Mouse (Mus musculus) embryonic facial prominence, embryonic 10.5 days (tissue): Measurements from ENCODE around the gene Acy3. TPM values are rescaled to one million over a fixed set of nuclear protein-coding genes. Genes with fewer than 3 reads are reported as not detected.
A peak's percentile ranks its signal among the peaks of the same experiment; 100 is the strongest.

Experiments used
- DNase-seq: peaks from one replicate; pipeline ENCODE4 v3.0.0-alpha.2; 2017; ENCODE audit warnings: low spot score
- H3K27ac ChIP-seq: fragments of 300-500 bp; sonication (generic); replicated peaks from 2 replicates; pipeline ENCODE4 v1.5.1; 2016; ENCODE audit warnings: mild to moderate bottlenecking
- H3K27me3 ChIP-seq: fragments of 300-500 bp; sonication (generic); replicated peaks from 2 replicates; pipeline ENCODE4 v1.6.1; 2016; ENCODE audit warnings: low read depth, mild to moderate bottlenecking; ENCODE audit not compliant: poor library complexity, severe bottlenecking
- H3K36me3 ChIP-seq: fragments of 300-500 bp; sonication (generic); replicated peaks from 2 replicates; pipeline ENCODE4 v1.6.1; 2016; ENCODE audit warnings: mild to moderate bottlenecking, moderate library complexity
- H3K4me1 ChIP-seq: fragments of 300-500 bp; sonication (generic); 2 replicates; pipeline ENCODE4 v1.6.1; 2016
- H3K4me3 ChIP-seq: fragments of 300-500 bp; sonication (generic); 2 replicates; pipeline ENCODE4 v1.5.1; 2016; ENCODE audit warnings: mild to moderate bottlenecking, moderate library complexity
- H3K9me3 ChIP-seq: fragments of 300-500 bp; sonication (generic); 2 replicates; pipeline ENCODE4 v1.6.1; 2016; ENCODE audit warnings: mild to moderate bottlenecking
- WGBS: fragments of 180-500 bp; shearing (Covaris S2); methylation state at CpG from one replicate; pipeline ENCODE4 v1.1.7; 2016; 5-methylcytosine and 5-hydroxymethylcytosine counted together
- polyA plus RNA-seq: library from polyadenylated mRNA; unstranded; fragments of >200 nt; fragmentation: Nextera tagmentation; extraction: Ambion mirVana; gene quantifications from 2 replicates; pipeline ENCODE4 v1.2.1, GENCODE M21; 2016

Acy3 gene
- polyA plus RNA-seq, 1 experiment from 2014 or later, result 3.2 TPM

DNA sequence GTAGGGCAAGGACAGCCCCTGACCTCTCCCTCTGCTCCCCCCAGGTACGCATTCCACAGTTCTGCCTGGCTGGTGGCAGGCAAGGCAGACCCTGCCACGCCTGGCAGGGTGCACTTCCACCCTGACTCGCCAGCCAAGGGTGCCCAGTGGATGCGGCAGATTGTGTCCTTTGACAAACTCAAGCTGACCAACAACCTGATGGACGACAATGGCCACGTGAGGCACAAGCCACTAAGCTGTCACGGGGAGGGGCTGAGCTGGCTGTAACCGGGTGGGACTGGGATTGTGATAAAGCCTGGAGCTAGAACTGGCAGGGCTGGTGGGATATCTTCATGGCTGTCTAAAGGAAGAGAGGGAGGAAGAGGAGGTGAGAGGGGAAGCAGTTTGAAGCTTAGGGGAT lies 10.9 kb downstream of the Acy3 start:
- no peak for DNase-seq
- Histone ChIP-seq H3K9me3 (no peaks in the 10 kb centered on the region), H3K36me3 (no peaks in the 10 kb centered on the region), H3K4me3 (no peak overlapping the region), H3K4me1 (peaks cover 62% of the 10 kb centered on the region), H3K27ac (no peak overlapping the region), H3K27me3 (peaks cover 13% of the 10 kb centered on the region; the same call in 1 of the 2 replicates)
- 65% methylated on average over 8 of the region's 8 CpGs for WGBS

DNA sequence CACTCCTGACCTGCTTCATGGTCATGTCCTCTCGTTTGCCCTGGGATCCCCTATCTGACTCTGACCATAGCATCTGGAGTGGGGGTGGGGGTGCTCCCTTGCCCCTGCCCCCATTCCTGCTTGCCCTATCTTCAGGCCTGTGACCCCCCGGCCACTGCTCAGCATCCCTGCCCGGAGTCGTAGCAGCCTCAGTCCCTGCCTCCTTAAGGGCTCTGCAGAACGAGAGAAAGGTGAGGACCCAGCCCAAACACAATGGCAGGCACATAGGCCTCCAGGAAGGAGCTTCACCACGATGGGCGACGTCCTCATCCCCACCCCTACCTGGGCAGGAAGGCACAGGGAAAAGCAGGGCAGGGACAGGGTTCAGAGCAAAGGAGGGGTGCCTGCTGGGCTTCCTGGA lies 12.0 kb downstream of the Acy3 start:
- Histone ChIP-seq H3K4me1 (peaks cover 55% of the 10 kb centered on the region), H3K4me3 (no peak overlapping the region), H3K36me3 (no peaks in the 10 kb centered on the region), H3K9me3 (no peaks in the 10 kb centered on the region), H3K27me3 (peaks cover 13% of the 10 kb centered on the region; the same call in 1 of the 2 replicates), H3K27ac (no peak overlapping the region)
- no peak for DNase-seq
- 71% methylated on average over 8 of the region's 8 CpGs for whole genome bisulfite sequencing

DNA sequence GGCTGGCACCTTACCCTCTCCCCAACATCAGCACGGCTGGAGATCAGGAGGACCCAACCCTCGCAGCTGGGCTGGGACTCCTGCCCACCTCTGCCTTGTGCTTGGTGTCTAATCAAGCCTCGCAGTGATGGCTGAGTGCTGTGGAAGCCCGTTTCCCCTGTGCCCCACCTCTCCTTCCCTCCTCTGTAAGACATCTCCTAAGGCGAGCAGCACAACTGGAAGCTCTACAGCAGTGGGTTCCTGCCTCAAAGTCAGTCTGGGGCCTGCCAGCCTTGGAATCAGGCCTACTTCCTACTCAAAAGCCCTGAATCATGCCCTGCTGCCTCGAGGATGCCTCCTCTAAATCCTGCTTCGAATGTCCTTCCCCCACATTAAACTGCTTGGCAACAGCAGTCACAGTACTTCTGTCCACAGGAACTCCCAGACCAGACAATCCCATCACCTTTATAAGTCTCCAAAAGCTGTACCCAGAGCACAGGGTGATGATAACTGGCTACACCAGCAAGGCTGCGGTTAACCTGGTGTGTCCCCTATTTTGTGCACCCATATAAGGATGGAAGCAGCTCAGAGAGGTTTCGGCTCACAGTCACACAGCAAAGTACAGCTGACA lies 12.9 kb downstream of the Acy3 start:
- Histone ChIP-seq H3K4me3 (peak overlapping the region; percentile 90), H3K27ac (no peak overlapping the region; the same call in 1 of the 2 replicates), H3K36me3 (0 out of 2 replicates have a peak, but pooled peaks cover 2% of the 10 kb centered on the region), H3K9me3 (no peaks in the 10 kb centered on the region), H3K4me1 (peaks cover 55% of the 10 kb centered on the region), H3K27me3 (peaks cover 13% of the 10 kb centered on the region; the same call in 1 of the 2 replicates)
- WGBS, result 87% methylated on average over 9 of the region's 9 CpGs
- DNase-seq, result no peak

DNA sequence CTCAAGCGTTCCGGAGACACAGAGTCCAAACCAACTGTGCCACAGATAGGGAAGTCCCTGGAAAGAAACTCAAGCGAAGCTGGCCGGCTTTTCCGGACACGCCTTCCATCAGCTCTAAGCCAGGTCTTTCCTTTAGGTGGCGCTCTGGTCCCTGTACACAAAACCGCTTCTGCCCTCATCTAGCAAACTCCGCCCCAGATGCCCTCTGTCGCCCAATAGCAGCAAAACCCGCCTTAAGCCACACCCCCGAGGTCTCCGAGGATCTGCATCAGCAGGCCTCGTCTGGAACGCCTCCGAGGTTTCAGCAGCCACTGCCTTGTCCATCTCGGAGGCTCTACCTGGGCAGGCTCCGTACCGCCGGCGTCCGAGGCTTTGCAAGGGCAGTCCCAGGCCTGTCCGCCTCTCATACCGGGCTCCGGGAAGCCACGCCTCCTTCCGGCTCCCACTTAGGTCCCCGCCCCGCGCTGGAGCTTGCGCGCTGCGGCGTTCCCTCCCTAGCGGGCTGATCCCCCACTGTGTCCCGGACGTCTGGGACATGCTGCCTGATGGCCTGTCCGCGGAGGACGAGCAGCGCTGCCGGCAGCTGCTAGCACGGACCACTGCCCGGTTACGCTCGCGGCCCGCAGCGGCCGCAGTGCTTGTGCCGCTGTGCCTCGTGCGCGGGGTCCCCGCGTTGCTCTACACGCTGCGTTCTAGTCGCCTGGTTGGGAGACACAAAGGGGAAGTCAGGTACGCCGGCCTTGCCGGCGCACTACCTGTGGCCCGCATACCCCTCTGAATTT lies 13.9 kb downstream of the Acy3 start, which contains the start of the genes Nudt8 and Gm49405:
Nudt8 (plus strand) TSS at position 462 of the 782 bp plus-strand sequence.
Gm49405 (plus strand) TSS at position 508 of the 782 bp plus-strand sequence.
- H3K27me3 ChIP-seq, result peaks cover 13% of the 10 kb centered on the region; the same call in 1 of the 2 replicates
- peaks cover 11% of the 10 kb centered on the region for H3K36me3 ChIP-seq
- no peaks in the 10 kb centered on the region for H3K9me3 ChIP-seq
- peaks cover 51% of the 10 kb centered on the region for H3K4me1 ChIP-seq
- peak; percentile 96 for DNase-seq
- H3K27ac ChIP-seq, result peak within 1 kb of the TSS; percentile 96
- peak within 1 kb of the TSS; percentile 90 for H3K4me3 ChIP-seq
- under 1% methylated on average over 64 of the region's 64 CpGs for WGBS

DNA sequence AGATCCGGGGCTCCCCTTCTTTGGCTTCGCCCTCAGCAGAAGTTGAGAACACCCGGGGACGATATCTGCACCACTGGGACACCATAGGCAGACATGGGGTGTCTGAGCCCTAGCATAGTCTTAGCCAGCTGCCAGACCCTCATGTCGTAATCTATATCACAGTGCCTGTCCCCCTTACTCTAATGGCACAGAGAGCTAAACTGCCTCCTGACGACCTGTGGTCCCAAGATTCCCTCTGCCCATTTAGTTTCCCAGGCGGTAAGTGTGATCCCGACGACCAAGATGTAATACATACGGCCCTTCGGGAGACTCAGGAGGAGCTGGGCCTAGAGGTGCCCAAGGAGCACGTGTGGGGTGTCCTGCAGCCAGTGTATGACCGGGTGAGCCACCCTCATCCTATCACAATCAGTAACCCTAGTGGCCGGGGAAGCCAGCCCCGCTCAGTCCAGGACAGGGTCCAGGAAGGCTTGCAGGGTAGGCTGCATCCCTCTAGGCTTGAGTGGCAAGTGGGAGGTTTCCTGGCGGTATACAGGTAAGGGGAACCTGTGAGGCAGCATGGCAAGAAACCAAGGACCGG lies 14.7 kb downstream of the Acy3 start:
- WGBS, result 20% methylated on average over 17 of the region's 17 CpGs
- Histone ChIP-seq H3K9me3 (no peaks in the 10 kb centered on the region), H3K4me3 (peak overlapping the region; percentile 90), H3K27me3 (peaks cover 13% of the 10 kb centered on the region; the same call in 1 of the 2 replicates), H3K27ac (peak overlapping the region; percentile 96), H3K4me1 (peaks cover 43% of the 10 kb centered on the region), H3K36me3 (peaks cover 17% of the 10 kb centered on the region)
- DNase-seq, result peak; percentile 55

DNA sequence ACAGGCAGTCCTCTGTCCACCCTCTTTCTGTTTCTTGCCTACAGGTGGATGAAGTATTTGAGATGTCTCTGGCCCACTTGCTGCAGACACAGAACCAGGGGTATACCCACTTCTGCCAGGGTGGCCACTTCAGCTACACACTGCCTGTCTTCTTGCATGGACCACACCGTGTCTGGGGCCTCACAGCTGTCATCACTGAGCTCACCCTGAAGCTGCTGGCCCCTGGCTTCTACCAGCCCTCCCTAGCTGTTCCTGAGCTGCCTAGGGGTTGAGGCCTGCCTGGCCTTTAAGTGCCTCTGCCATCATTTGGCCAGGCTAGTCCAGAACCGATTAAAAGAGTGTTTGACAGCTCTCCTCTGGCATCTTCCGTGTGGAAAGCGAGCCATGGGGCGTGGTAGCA lies 15.4 kb downstream of the Acy3 start:
- Histone ChIP-seq H3K4me1 (peaks cover 36% of the 10 kb centered on the region), H3K27ac (peak overlapping the region; percentile 15; the same call in 1 of the 2 replicates), H3K9me3 (no peaks in the 10 kb centered on the region), H3K36me3 (peaks cover 24% of the 10 kb centered on the region), H3K4me3 (peak overlapping the region; percentile 90), H3K27me3 (peaks cover 13% of the 10 kb centered on the region; the same call in 1 of the 2 replicates)
- DNase-seq, result no peak
- WGBS, result 87% methylated on average over 5 of the region's 5 CpGs

DNA sequence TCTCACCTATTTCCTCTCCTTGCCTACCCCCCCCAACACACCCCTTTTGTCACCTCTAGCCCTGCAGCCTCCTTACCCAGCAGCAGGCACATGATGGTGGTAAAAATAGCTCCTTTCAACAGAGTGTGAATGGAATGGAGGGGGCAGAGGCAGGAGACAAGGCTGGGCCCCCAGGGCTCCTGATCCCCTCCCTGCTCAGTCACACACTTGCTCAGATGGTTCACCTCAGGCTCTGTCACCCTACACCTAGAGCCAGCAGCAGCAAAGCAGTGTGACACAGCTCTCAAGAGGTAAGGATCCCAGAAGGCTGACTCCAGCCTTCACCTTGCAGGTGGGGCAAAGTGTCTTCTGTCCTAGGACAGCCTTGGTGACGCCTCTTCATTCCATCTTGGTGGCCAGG lies 16.7 kb downstream of the Acy3 start, which contains the start of gene Doc2g:
Doc2g (plus strand) TSS at position 202 of the 400 bp plus-strand sequence.
- 0 out of 2 replicates have a peak within 1 kb of the TSS, but pooled peaks have one; percentile 7 for H3K27ac ChIP-seq
- peaks cover 38% of the 10 kb centered on the region for H3K36me3 ChIP-seq
- peak within 1 kb of the TSS; percentile 90; the same call in 1 of the 2 replicates for H3K4me3 ChIP-seq
- 76% methylated on average over 1 of the region's 1 CpGs for WGBS
- peaks cover 12% of the 10 kb centered on the region; the same call in 1 of the 2 replicates for H3K27me3 ChIP-seq
- H3K4me1 ChIP-seq, result peaks cover 26% of the 10 kb centered on the region
- H3K9me3 ChIP-seq, result no peaks in the 10 kb centered on the region
- no peak for DNase-seq

DNA sequence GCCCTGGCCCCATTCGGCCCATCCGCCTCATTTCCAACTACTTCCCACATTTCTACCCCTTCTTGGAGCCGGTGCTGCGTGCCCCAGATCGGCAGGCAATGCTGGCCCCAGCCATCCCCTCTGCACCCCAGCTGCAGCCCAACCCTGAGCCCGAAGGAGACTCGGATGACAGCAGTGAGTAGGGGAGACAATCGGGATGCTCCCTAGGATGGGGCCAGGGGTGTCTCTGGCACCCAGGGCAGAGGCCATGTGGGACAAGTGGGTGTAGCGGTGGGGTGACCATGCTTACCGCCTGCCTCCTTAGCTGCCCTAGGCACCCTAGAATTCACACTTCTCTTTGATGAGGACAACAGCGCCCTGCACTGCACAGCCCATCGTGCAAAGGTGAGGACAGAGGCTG lies 17.3 kb downstream of the Acy3 start:
- H3K4me1 ChIP-seq, result peaks cover 23% of the 10 kb centered on the region
- WGBS, result 82% methylated on average over 12 of the region's 12 CpGs
- DNase-seq, result no peak
- H3K4me3 ChIP-seq, result no peak overlapping the region
- H3K36me3 ChIP-seq, result peaks cover 43% of the 10 kb centered on the region
- peaks cover 8% of the 10 kb centered on the region; the same call in 1 of the 2 replicates for H3K27me3 ChIP-seq
- no peaks in the 10 kb centered on the region for H3K9me3 ChIP-seq
- no peak overlapping the region for H3K27ac ChIP-seq

DNA sequence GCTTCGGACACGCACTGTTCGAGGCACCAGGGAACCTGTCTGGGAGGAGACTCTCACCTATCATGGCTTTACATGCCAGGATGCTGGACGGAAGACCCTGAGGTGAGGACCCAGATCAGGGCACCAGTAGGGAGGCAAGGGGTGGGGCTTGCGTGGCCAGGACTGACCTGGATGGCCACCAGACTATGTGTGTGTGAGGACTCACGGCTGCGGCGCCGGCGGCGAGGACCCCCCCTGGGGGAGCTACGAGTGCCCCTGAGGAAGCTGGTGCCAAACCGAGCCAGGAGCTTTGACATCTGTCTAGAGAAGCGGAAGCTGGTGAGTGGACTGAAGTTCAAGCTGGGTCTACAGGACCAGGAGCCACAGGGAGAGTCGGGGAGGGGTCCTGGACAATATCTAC lies 18.0 kb downstream of the Acy3 start:
- Histone ChIP-seq H3K27me3 (peaks cover 3% of the 10 kb centered on the region; the same call in 1 of the 2 replicates), H3K4me1 (peaks cover 23% of the 10 kb centered on the region), H3K9me3 (no peaks in the 10 kb centered on the region), H3K4me3 (no peak overlapping the region), H3K27ac (no peak overlapping the region), H3K36me3 (peaks cover 50% of the 10 kb centered on the region)
- no peak for DNase-seq
- 92% methylated on average over 15 of the region's 15 CpGs for WGBS

DNA sequence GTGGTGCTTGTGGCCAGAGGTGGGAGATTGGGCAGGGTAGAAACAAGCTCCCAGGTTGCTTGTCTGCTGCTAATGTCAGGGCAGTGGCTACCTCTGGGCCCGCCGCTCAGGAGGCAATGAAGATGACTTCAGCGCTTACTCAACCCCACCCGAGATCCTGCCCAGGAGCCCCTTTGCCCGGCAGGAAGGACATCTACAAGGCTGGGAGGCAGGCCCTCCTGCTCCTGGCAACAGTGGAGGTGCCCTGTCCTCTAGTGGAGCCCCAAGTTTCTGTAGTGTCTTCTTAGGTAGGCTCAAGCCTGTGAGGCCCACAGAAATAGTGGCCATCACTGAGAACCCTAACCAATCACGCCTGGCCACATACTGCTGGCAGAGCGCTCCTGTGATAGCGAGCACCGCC lies 18.7 kb downstream of the Acy3 start:
- no peaks in the 10 kb centered on the region for H3K9me3 ChIP-seq
- H3K4me3 ChIP-seq, result no peak overlapping the region
- 94% methylated on average over 9 of the region's 9 CpGs for WGBS
- no peak for DNase-seq
- H3K27ac ChIP-seq, result no peak overlapping the region
- peaks cover 58% of the 10 kb centered on the region for H3K36me3 ChIP-seq
- H3K4me1 ChIP-seq, result peaks cover 16% of the 10 kb centered on the region
- H3K27me3 ChIP-seq, result no peaks in the 10 kb centered on the region

DNA sequence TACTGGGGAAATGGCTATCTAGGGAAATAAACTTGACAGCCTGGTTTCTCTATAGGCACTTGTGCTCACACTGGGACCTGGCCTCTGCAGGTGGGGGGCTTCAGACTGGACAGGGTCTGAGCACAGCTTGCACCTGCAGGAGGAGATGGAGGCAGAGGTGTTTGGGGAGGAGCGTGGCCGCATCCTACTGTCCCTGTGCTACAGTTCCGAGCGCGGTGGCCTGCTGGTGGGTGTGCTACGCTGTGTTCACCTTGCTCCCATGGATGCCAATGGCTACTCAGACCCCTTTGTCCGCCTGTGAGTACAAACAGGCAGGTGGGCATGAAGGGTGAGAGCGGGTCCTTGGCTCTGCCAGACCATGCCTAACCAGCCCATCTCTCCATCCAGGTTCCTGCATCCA lies 19.6 kb downstream of the Acy3 start:
- no peak overlapping the region for H3K27ac ChIP-seq
- peaks cover 65% of the 10 kb centered on the region for H3K36me3 ChIP-seq
- no peaks in the 10 kb centered on the region for H3K27me3 ChIP-seq
- peaks cover 13% of the 10 kb centered on the region for H3K4me1 ChIP-seq
- no peak for DNase-seq
- WGBS, result 92% methylated on average over 8 of the region's 8 CpGs
- no peak overlapping the region for H3K4me3 ChIP-seq
- H3K9me3 ChIP-seq, result no peaks in the 10 kb centered on the region

DNA sequence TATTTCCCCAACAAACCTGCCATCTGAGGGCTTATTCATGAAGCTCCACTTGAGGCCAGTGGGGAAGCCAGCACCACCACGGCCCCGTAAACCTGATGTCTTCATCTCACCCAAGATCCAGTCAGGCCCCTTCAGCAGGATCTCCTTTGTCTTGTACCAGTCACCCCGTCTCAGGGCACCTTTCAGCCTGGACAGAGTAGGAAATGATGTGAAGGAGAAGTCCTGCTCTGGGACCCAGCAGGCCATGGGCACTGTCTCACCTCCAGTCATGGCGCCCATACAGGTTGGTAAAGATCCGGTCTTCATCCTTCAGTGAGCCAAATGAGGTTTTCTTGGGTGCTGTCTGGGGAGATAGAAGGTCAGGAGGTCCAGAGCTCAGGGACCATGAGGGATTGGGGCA lies 24.7 kb downstream of the Acy3 start:
- peaks cover 49% of the 10 kb centered on the region for H3K36me3 ChIP-seq
- H3K27me3 ChIP-seq, result no peaks in the 10 kb centered on the region
- H3K27ac ChIP-seq, result no peak overlapping the region
- DNase-seq, result no peak
- no peaks in the 10 kb centered on the region for H3K9me3 ChIP-seq
- WGBS, result 93% methylated on average over 5 of the region's 5 CpGs
- H3K4me1 ChIP-seq, result peaks cover 31% of the 10 kb centered on the region
- peak overlapping the region; percentile 86; the same call in 1 of the 2 replicates for H3K4me3 ChIP-seq
